Mouse (Mus musculus) olfactory bulb, adult 2 months (tissue): ENCODE results near the gene Dock4.

Experiments used
- CTCF ChIP-seq: fragments of 200-500 bp; IDR thresholded peaks from 2 replicates; pipeline ENCODE4 v1.5.1; 2012; ENCODE audit warnings: low read depth, mild to moderate bottlenecking, low read length, moderate library complexity; ENCODE audit not compliant: insufficient read depth
- POLR2A ChIP-seq: fragments of 200-500 bp; IDR thresholded peaks from 2 replicates; pipeline ENCODE4 v1.6.1; 2012; ENCODE audit warnings: mild to moderate bottlenecking, low read depth, low read length, moderate library complexity; ENCODE audit not compliant: insufficient read depth

DNA sequence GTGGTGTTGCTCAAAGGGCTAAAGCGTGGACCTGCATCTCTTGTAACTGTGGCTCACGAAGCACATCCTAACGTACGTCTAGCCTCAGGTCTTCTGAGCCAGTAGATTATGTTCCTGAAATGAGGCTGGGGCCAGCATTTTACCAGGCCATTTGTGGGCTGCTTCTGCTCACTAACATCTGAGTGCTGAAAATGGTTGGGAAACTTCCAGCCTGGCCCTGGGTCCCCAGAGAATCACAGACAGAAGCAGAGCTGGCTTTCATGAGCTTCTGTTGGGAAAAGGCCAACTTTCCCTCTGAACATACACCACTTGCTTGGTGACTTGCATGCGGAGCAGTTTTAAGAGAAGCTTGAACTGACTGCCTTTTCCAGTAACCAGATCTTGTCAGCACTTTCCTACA lies 393.2 kb downstream of the Dock4 start:
- TF ChIP-seq CTCF, result no peak
- TF ChIP-seq POLR2A, result no peak
